Mouse (Mus musculus): ENCODE data around the gene 4933427D14Rik.

GRCm38 (mm10) chr11:72232991-72233390, 25.7 kb upstream of the 4933427D14Rik start:
- TF ChIP-seq CTCF (IDR thresholded peaks at IDR 0.05; ENCODE audit: borderline replicate concordance, insufficient read depth, low read depth, low read length) (no peak), POLR2A (IDR thresholded peaks at IDR 0.05; ENCODE audit: borderline replicate concordance, insufficient read depth, low read length) (no peak)
